Mouse (Mus musculus): ENCODE measurements around the gene Ovol1. TPM values are rescaled to one million over a fixed set of nuclear protein-coding genes. Genes with fewer than 3 reads are reported as not detected.

The Ovol1 gene
- total RNA-seq, 1 experiment = 0.58 TPM

GRCm38 (mm10) chr19:5601752-5602541 is 41.5 kb upstream of the Ovol1 start, which contains the start of gene Rnaseh2c:
Gene Rnaseh2c (plus strand): TSS chr19:5601873.
- H3K36me3 ChIP-seq (ENCODE audit: control insufficient read depth, insufficient read depth, low read length, poor library complexity, severe bottlenecking) = peaks cover 38% of the 10 kb centered on the region
- peak; percentile 65 for DNase-seq (ENCODE audit: low read depth, low spot score)
- in situ Hi-C loops (cut with MboI; ENCODE audit: low sequenced_read_pairs in 2 of 2, unreplicated experiment in 2 of 2) = no loop called here
- H3K4me3 ChIP-seq (ENCODE audit: insufficient read depth in 1 of 2, low read depth in 1 of 2, low read length in 2 of 2, poor library complexity in 1 of 2, severe bottlenecking in 1 of 2) = peak within 1 kb of the TSS; percentile 80 to 96
- peaks cover 0 to 5% of the 10 kb centered on the region in 2 experiments; a peak in 3 of 4 replicates for H3K4me1 ChIP-seq (ENCODE audit: control insufficient read depth in 2 of 2, insufficient read depth in 2 of 2, low read length in 2 of 2, poor library complexity in 1 of 2)
- H3K27ac ChIP-seq (ENCODE audit: insufficient read depth, low read depth, low read length, poor library complexity, severe bottlenecking) = peak within 1 kb of the TSS; percentile 8
- H3K9ac ChIP-seq (ENCODE audit: insufficient read depth, low read depth, low read length, poor library complexity, severe bottlenecking) = peak within 1 kb of the TSS; percentile 88
- H3K9me3 ChIP-seq (ENCODE audit: control insufficient read depth, insufficient read depth, low read depth, low read length) = no peaks in the 10 kb centered on the region
- TF ChIP-seq ZNF384 (IDR thresholded peaks at IDR 0.05; ENCODE audit: low read depth, low read length) (no peak), HCFC1 (IDR thresholded peaks at IDR 0.05; ENCODE audit: borderline replicate concordance, insufficient read depth, low read length) (peak; percentile 98), ZC3H11A (IDR thresholded peaks at IDR 0.05; ENCODE audit: borderline replicate concordance, low read depth, low read length) (no peak)

DNA sequence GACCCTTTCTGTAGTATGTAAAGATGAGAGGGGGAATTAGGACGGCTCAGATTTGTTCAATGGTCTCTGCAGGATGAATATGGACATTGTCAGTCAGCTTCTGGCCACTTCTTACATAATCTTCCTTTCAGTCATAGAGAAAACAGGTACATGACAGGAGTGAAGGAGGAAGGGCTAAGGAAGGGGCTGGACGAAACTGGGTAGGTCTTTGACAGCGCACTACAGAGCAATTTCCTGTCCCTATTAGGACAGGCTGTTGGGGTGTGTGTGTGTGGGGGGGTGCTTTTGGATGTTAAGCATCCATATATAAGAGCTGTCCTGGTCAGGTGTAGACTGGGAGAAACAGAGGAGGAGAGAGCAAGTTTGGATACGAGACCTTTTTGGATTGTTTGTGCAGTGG is 38.8 kb upstream of the Ovol1 start:
- Histone ChIP-seq H3K27ac (ENCODE audit: insufficient read depth, low read depth, low read length, poor library complexity, severe bottlenecking) (no peak overlapping the region), H3K9ac (ENCODE audit: insufficient read depth, low read depth, low read length, poor library complexity, severe bottlenecking) (no peak overlapping the region), H3K36me3 (ENCODE audit: control insufficient read depth, insufficient read depth, low read length, poor library complexity, severe bottlenecking) (peaks cover 13% of the 10 kb centered on the region), H3K4me3 (ENCODE audit: insufficient read depth in 1 of 2, low read depth in 1 of 2, low read length in 2 of 2, poor library complexity in 1 of 2, severe bottlenecking in 1 of 2) (no peak overlapping the region), H3K4me1 (ENCODE audit: control insufficient read depth in 2 of 2, insufficient read depth in 2 of 2, low read length in 2 of 2, poor library complexity in 1 of 2) (peaks cover 0 to 5% of the 10 kb centered on the region in 2 experiments; a peak in 3 of 4 replicates), H3K9me3 (ENCODE audit: control insufficient read depth, insufficient read depth, low read depth, low read length) (no peaks in the 10 kb centered on the region)
- TF ChIP-seq ZNF384 (IDR thresholded peaks at IDR 0.05; ENCODE audit: low read depth, low read length) (no peak), ZC3H11A (IDR thresholded peaks at IDR 0.05; ENCODE audit: borderline replicate concordance, low read depth, low read length) (no peak), MAFK (IDR thresholded peaks at IDR 0.05; ENCODE audit: insufficient read depth, low read depth, low read length) (no peak), HCFC1 (IDR thresholded peaks at IDR 0.05; ENCODE audit: borderline replicate concordance, insufficient read depth, low read length) (no peak), CHD2 (IDR thresholded peaks at IDR 0.05; ENCODE audit: low read depth, low read length) (no peak)
- in situ Hi-C loops (cut with MboI; ENCODE audit: low sequenced_read_pairs in 2 of 2, unreplicated experiment in 2 of 2) = no loop called here
- DNase-seq (ENCODE audit: low read depth, low spot score) = no peak

DNA sequence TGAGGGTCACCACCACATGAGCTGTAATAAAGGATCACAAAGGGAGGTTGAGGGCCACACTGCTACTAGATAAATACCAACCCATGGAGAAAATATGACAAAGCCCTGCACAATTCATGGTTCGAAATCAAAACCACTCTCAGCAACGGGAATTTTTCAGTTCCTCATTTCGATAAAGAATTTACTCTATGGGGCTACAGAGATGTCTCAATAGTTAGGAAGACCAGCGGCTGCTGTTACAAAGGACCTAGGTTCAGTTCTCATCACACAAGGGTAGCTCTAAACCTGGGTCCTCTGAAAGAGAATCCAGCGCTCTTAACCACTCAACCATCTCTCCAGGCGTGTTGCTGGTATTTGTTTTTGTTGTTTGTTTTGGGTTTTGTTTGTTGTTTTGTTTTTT is 31.4 kb upstream of the Ovol1 start:
- Histone ChIP-seq H3K4me1 (ENCODE audit: control insufficient read depth in 2 of 2, insufficient read depth in 2 of 2, low read length in 2 of 2, poor library complexity in 1 of 2) (no peaks in the 10 kb centered on the region), H3K9me3 (ENCODE audit: control insufficient read depth, insufficient read depth, low read depth, low read length) (no peaks in the 10 kb centered on the region), H3K4me3 (ENCODE audit: insufficient read depth in 1 of 2, low read depth in 1 of 2, low read length in 2 of 2, poor library complexity in 1 of 2, severe bottlenecking in 1 of 2) (no peak overlapping the region), H3K36me3 (ENCODE audit: control insufficient read depth, insufficient read depth, low read length, poor library complexity, severe bottlenecking) (no peaks in the 10 kb centered on the region), H3K27ac (ENCODE audit: insufficient read depth, low read depth, low read length, poor library complexity, severe bottlenecking) (no peak overlapping the region), H3K9ac (ENCODE audit: insufficient read depth, low read depth, low read length, poor library complexity, severe bottlenecking) (no peak overlapping the region)
- no peak for TF ChIP-seq ZNF384 (IDR thresholded peaks at IDR 0.05; ENCODE audit: low read depth, low read length)
- no peak for TF ChIP-seq HCFC1 (IDR thresholded peaks at IDR 0.05; ENCODE audit: borderline replicate concordance, insufficient read depth, low read length)
- no peak for TF ChIP-seq ZC3H11A (IDR thresholded peaks at IDR 0.05; ENCODE audit: borderline replicate concordance, low read depth, low read length)
- no peak for TF ChIP-seq MAFK (IDR thresholded peaks at IDR 0.05; ENCODE audit: insufficient read depth, low read depth, low read length)
- TF ChIP-seq CHD2 (IDR thresholded peaks at IDR 0.05; ENCODE audit: low read depth, low read length) = no peak
- no peak for DNase-seq (ENCODE audit: low read depth, low spot score)
- in situ Hi-C loops (cut with MboI; ENCODE audit: low sequenced_read_pairs in 2 of 2, unreplicated experiment in 2 of 2) = no loop called here

GRCm38 (mm10) chr19:5589159-5589558 is 28.7 kb upstream of the Ovol1 start:
- no peak overlapping the region for H3K4me3 ChIP-seq (ENCODE audit: insufficient read depth in 1 of 2, low read depth in 1 of 2, low read length in 2 of 2, poor library complexity in 1 of 2, severe bottlenecking in 1 of 2)
- in situ Hi-C loops (cut with MboI; ENCODE audit: low sequenced_read_pairs in 2 of 2, unreplicated experiment in 2 of 2) = no loop called here
- no peak overlapping the region; the same call in 1 of the 2 replicates for H3K9ac ChIP-seq (ENCODE audit: insufficient read depth, low read depth, low read length, poor library complexity, severe bottlenecking)
- no peak overlapping the region for H3K27ac ChIP-seq (ENCODE audit: insufficient read depth, low read depth, low read length, poor library complexity, severe bottlenecking)
- no peaks in the 10 kb centered on the region for H3K4me1 ChIP-seq (ENCODE audit: control insufficient read depth in 2 of 2, insufficient read depth in 2 of 2, low read length in 2 of 2, poor library complexity in 1 of 2)
- no peak for DNase-seq (ENCODE audit: low read depth, low spot score)
- H3K9me3 ChIP-seq (ENCODE audit: control insufficient read depth, insufficient read depth, low read depth, low read length) = no peaks in the 10 kb centered on the region
- TF ChIP-seq ZC3H11A (IDR thresholded peaks at IDR 0.05; ENCODE audit: borderline replicate concordance, low read depth, low read length) = no peak
- no peak for TF ChIP-seq CHD2 (IDR thresholded peaks at IDR 0.05; ENCODE audit: low read depth, low read length)
- no peak for TF ChIP-seq MAFK (IDR thresholded peaks at IDR 0.05; ENCODE audit: insufficient read depth, low read depth, low read length)
- TF ChIP-seq ZNF384 (IDR thresholded peaks at IDR 0.05; ENCODE audit: low read depth, low read length) = no peak
- TF ChIP-seq HCFC1 (IDR thresholded peaks at IDR 0.05; ENCODE audit: borderline replicate concordance, insufficient read depth, low read length) = no peak
- H3K36me3 ChIP-seq (ENCODE audit: control insufficient read depth, insufficient read depth, low read length, poor library complexity, severe bottlenecking) = no peaks in the 10 kb centered on the region

Data from ES-E14 (cell line).